Comparison of ENCODE assay signal across 18 mouse cellular contexts in genomic region chr14:51199098-51200023, GRCm38 (mm10). TPM values are rescaled to one million over a fixed set of nuclear protein-coding genes. Genes with fewer than 3 reads are reported as not detected.
"Had no signal": no experiment of that assay in that cellular context is flagged by ENCODE, and none has a peak within 500 bp of the region (broad histone marks: within the 10 kb centered on the region; RNA-seq: fewer than 3 reads in every experiment).

Gene Ang2, minus strand, starts transcription at chr14:51199148.

- H3K9me3 ChIP-seq: limb, embryonic 13.5 days; liver, embryonic 15.5 days; midbrain, embryonic 10.5 days; neural tube, embryonic 12.5 days had no signal

- DNase-seq: kidney, adult 9 months; kidney, postnatal 36 days; lung, adult 2 months; lung, postnatal 4 days; midbrain, embryonic 14.5 days; right cerebral cortex, postnatal 4 days; spleen, adult 18-20 months; thymus, postnatal 36 days had no signal

- H3K9ac ChIP-seq: limb, embryonic 13.5 days; liver, embryonic 15.5 days; neural tube, embryonic 12.5 days had no signal

- H3K27me3 ChIP-seq: limb, embryonic 13.5 days; liver, embryonic 15.5 days; neural tube, embryonic 12.5 days had no signal

- H3K27ac ChIP-seq: kidney, postnatal 0 days; limb, embryonic 13.5 days; liver, embryonic 15.5 days; midbrain, embryonic 10.5 days; neural tube, embryonic 12.5 days had no signal

- H3K4me2 ChIP-seq: limb, embryonic 13.5 days; liver, embryonic 11.5 days; liver, embryonic 15.5 days; neural tube, embryonic 12.5 days had no signal

- H3K36me3 ChIP-seq: limb, embryonic 13.5 days; liver, embryonic 15.5 days; midbrain, embryonic 10.5 days; neural tube, embryonic 12.5 days had no signal

- H3K4me1 ChIP-seq: limb, embryonic 13.5 days; liver, embryonic 15.5 days; midbrain, embryonic 10.5 days; neural tube, embryonic 12.5 days had no signal

- H3K4me3 ChIP-seq: limb, embryonic 13.5 days; liver, embryonic 15.5 days; midbrain, embryonic 10.5 days; neural tube, embryonic 12.5 days had no signal

- ATAC-seq: lung, postnatal 0 days had no signal

RNA-seq across cellular contexts. Expression of gene Ang2, which starts in this region (rescaled TPM):
- polyA plus RNA-seq: kidney, postnatal 0 days; limb, embryonic 13.5 days; liver, embryonic 11.5 days; liver, embryonic 15.5 days; lung, adult 2 months; lung, postnatal 0 days; midbrain, embryonic 10.5 days; midbrain, embryonic 14.5 days; neural tube, embryonic 12.5 days; stomach, embryonic 14.5 days; testis, adult 2 months; thymus, postnatal 0 days had no signal
